Mouse (Mus musculus): ENCODE data around the gene Cryl1.

DNA sequence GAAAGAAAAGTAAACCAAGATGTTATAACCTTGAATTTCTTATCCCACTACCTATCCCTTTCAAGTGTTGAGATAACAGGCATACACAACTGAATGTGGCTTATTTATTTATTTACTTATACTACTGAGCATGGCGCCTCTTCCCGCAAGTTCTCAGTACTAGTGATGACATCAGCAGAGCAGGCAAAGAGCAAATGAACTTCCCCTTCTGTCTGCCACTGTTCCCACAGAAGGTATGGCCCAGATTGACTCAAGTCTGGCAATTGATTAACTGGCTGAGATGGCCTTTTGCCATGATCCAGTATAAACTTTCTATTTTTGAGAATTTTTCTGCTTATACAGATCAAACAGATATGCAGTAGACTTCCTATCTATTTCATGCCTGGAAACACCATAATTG lies 18.9 kb upstream of the Cryl1 start:
- TF ChIP-seq CTCF (IDR thresholded peaks at IDR 0.05; ENCODE audit: low read depth, low read length), result no peak
- no peak for TF ChIP-seq POLR2A (IDR thresholded peaks at IDR 0.05; ENCODE audit: extremely low read depth, insufficient read depth, low read length)
